Mouse (Mus musculus) embryonic facial prominence, embryonic 14.5 days (tissue): ENCODE measurements around the gene Lgi2. TPM values are rescaled to one million over a fixed set of nuclear protein-coding genes. Genes with fewer than 3 reads are reported as not detected.
A peak's percentile ranks its signal among the peaks of the same experiment; 100 is the strongest.

ENCODE experiments used
- ATAC-seq: fragments of 200-750 bp; cut with Nextera tagmentation; 2 replicates; pipeline ENCODE4 v1.8.0; 2017; ENCODE audit warnings: low read depth, moderate number of reproducible peaks, moderate TSS enrichment
- DNase-seq: peaks from one replicate; pipeline ENCODE4 v3.0.0-alpha.2; 2015; ENCODE audit warnings: low spot score
- H3K27ac ChIP-seq: fragments of 300-500 bp; sonication (generic); replicated peaks from 2 replicates; pipeline ENCODE4 v1.5.1; 2014; ENCODE audit warnings: low read depth, mild to moderate bottlenecking, low read length, moderate library complexity
- H3K27me3 ChIP-seq: fragments of 300-500 bp; sonication (generic); replicated peaks from 2 replicates; pipeline ENCODE4 v1.6.1; 2014; ENCODE audit warnings: low read length; ENCODE audit not compliant: control insufficient read depth, insufficient read depth
- H3K36me3 ChIP-seq: fragments of 300-500 bp; sonication (generic); 2 replicates; pipeline ENCODE4 v1.6.1; 2014; ENCODE audit warnings: low read length, mixed read lengths; ENCODE audit not compliant: control insufficient read depth, insufficient read depth
- H3K4me1 ChIP-seq: fragments of 300-500 bp; sonication (generic); 2 replicates; pipeline ENCODE4 v1.6.1; 2014; ENCODE audit warnings: antibody characterized with exemption, low read length; ENCODE audit not compliant: control insufficient read depth, insufficient read depth
- H3K4me2 ChIP-seq: fragments of 300-500 bp; sonication (generic); 2 replicates; pipeline ENCODE4 v1.6.1; 2014; ENCODE audit warnings: low read depth, mild to moderate bottlenecking, low read length, moderate library complexity, mixed read lengths
- H3K4me3 ChIP-seq: fragments of 300-500 bp; sonication (generic); 2 replicates; pipeline ENCODE4 v1.5.1; 2014; ENCODE audit warnings: low read depth, mild to moderate bottlenecking, low read length
- H3K9ac ChIP-seq: fragments of 300-500 bp; sonication (generic); 2 replicates; pipeline ENCODE4 v1.6.1; 2014; ENCODE audit warnings: low read depth, mild to moderate bottlenecking, low read length, moderate library complexity, mixed read lengths
- H3K9me3 ChIP-seq: fragments of 300-500 bp; sonication (generic); 2 replicates; pipeline ENCODE4 v1.6.1; 2016; ENCODE audit warnings: low read length; ENCODE audit not compliant: control insufficient read depth
- WGBS: fragments of 180-500 bp; shearing (Covaris S2); extraction: QIAGEN DNeasy Blood & Tissue Kit; methylation state at CpG from one replicate; pipeline ENCODE4 v1.1.7; 2014; 5-methylcytosine and 5-hydroxymethylcytosine counted together
- polyA plus RNA-seq: library from polyadenylated mRNA; unstranded; fragments of >200 nt; fragmentation: Nextera tagmentation; extraction: Ambion mirVana; gene quantifications from 2 replicates; pipeline ENCODE4 v1.2.1, GENCODE M21; 2014

Gene Lgi2
- polyA plus RNA-seq, 1 experiment from 2014 or later = 9.6 TPM

DNA sequence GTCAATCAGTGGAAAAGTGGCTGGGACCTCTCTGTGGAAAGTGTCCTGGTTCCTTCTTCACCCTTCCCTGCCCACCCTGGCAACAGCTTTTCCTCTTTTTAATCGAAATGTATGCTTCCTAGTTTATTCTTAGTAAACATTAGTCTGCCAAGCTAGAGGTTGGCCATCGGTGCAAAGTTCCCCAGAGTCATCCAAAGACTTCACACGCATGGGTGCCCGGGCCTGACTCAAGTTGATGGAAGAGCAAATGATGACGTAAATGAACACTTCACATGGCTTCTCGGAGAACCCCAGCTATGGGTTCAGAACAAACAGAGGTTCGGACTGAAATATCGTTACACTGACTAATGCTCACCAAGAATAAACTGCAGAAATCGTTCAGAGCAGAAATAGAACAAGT, 24.4 kb upstream of the Lgi2 start:
- ATAC-seq = no peak
- Histone ChIP-seq H3K4me3 (no peak overlapping the region), H3K9me3 (no peaks in the 10 kb centered on the region), H3K36me3 (no peaks in the 10 kb centered on the region), H3K27ac (no peak overlapping the region), H3K4me1 (no peaks in the 10 kb centered on the region), H3K27me3 (no peaks in the 10 kb centered on the region), H3K9ac (no peak overlapping the region), H3K4me2 (no peak overlapping the region)
- DNase-seq = no peak
- WGBS = 90% methylated on average over 9 of the region's 9 CpGs

DNA sequence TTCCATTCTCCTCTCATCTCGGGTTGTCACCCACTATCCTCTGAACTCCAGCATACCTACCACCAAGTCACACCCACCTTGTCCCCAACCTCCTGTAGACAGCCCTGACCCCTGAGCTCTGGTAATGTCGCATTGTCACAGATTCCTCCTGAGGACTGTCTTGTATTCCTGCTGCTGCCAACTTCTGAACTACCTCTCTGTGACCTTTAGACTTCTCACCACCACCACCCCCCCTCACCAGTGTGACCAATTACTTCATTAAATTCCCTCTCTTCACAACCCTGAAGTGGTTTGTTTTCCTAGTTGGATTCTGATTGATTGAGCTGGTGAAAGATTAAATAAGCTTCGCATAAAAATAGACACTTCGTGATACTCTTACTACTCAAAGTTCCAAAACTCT, 22.4 kb upstream of the Lgi2 start:
- no peak overlapping the region for H3K4me3 ChIP-seq
- DNase-seq (no peak), ATAC-seq (no peak)
- H3K27ac ChIP-seq = no peak overlapping the region
- H3K36me3 ChIP-seq = no peaks in the 10 kb centered on the region
- H3K4me1 ChIP-seq = no peaks in the 10 kb centered on the region
- no peaks in the 10 kb centered on the region for H3K9me3 ChIP-seq
- no peak overlapping the region for H3K9ac ChIP-seq
- 74% methylated on average over 4 of the region's 4 CpGs for WGBS
- H3K27me3 ChIP-seq = no peaks in the 10 kb centered on the region
- no peak overlapping the region for H3K4me2 ChIP-seq

GRCm38 (mm10) chr5:52587291-52587733, 21.1 kb upstream of the Lgi2 start:
- no peak overlapping the region for H3K27ac ChIP-seq
- H3K4me1 ChIP-seq = no peaks in the 10 kb centered on the region
- H3K9me3 ChIP-seq = no peaks in the 10 kb centered on the region
- no peak for DNase-seq
- no peak overlapping the region for H3K4me2 ChIP-seq
- H3K4me3 ChIP-seq = no peak overlapping the region
- H3K36me3 ChIP-seq = no peaks in the 10 kb centered on the region
- no peaks in the 10 kb centered on the region for H3K27me3 ChIP-seq
- no peak overlapping the region for H3K9ac ChIP-seq
- ATAC-seq = no peak
- 75% methylated on average over 9 of the region's 9 CpGs for WGBS

DNA sequence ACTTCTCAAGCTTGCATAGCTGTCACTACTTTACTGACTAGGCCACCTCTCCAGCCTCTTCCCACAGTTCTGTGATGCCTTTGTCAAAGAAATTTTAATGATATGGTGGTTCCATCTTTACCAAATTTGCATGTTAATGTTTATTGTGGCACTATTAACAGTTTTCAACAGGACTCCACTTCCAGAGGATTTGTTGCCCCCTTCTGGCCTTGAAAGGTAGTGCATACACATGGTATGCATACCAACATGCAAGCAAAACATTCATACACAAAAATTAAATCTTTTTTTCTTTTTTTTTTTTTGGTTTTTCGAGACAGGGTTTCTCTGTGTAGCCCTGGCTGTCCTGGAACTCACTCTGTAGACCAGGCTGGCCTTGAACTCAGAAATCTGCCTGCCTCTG, 6.3 kb upstream of the Lgi2 start:
- ATAC-seq = no peak
- WGBS = 69% methylated on average over 1 of the region's 1 CpGs
- DNase-seq = no peak
- Histone ChIP-seq H3K4me1 (no peaks in the 10 kb centered on the region), H3K4me3 (no peak overlapping the region), H3K27ac (no peak overlapping the region), H3K27me3 (no peaks in the 10 kb centered on the region), H3K9ac (no peak overlapping the region), H3K9me3 (peaks cover 34% of the 10 kb centered on the region), H3K4me2 (no peak overlapping the region), H3K36me3 (no peaks in the 10 kb centered on the region)

GRCm38 (mm10) chr5:52570746-52571145, 4.5 kb upstream of the Lgi2 start:
- H3K4me2 ChIP-seq = no peak overlapping the region
- H3K4me3 ChIP-seq = no peak overlapping the region
- H3K9ac ChIP-seq = no peak overlapping the region
- DNase-seq (no peak), ATAC-seq (no peak)
- H3K9me3 ChIP-seq = peaks cover 34% of the 10 kb centered on the region
- no peaks in the 10 kb centered on the region for H3K36me3 ChIP-seq
- no peaks in the 10 kb centered on the region for H3K27me3 ChIP-seq
- no peak overlapping the region for H3K27ac ChIP-seq
- 70% methylated on average over 6 of the region's 6 CpGs for WGBS
- H3K4me1 ChIP-seq = no peaks in the 10 kb centered on the region

DNA sequence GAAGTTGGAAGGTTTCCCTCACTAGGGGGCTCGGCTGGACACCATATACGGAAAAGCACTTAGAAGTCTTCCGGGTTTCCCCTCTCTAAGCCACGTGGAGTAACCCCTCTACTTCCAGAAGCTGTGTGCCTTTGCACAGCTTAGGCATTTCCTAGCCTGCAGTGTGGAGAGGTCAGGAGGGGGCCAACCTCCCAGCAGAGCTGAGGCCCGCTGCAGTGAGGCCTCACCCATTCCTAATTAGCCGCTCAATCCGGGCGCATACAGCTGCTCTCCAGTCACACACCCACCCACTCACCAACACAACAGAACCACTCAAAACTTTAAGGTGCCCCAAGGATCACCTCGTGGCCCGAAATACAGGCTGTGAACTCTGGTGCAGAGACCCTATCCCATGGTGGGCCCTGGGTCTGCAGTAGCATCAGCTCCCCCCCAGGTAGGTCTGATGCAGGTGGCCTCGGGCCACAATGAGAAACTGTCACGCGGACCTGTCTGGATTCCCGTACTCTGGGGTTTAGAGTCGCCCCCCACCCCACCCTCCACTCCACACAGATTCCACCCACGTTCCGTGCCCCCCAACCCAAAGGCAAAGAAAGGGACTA, 949 bp downstream of the Lgi2 start:
- Histone ChIP-seq H3K4me1 (peaks cover 8% of the 10 kb centered on the region), H3K4me2 (peak overlapping the region; percentile 95), H3K9me3 (peaks cover 12% of the 10 kb centered on the region), H3K27ac (no peak overlapping the region; the same call in 1 of the 2 replicates), H3K4me3 (peak overlapping the region; percentile 63), H3K36me3 (no peaks in the 10 kb centered on the region), H3K9ac (peak overlapping the region; percentile 74), H3K27me3 (peaks cover 5% of the 10 kb centered on the region; the same call in 1 of the 2 replicates)
- peak; percentile 41 for ATAC-seq
- peak; percentile 39 for DNase-seq
- under 1% methylated on average over 11 of the region's 17 CpGs for WGBS

- H3K27ac ChIP-seq = no peak overlapping the region
- no peak overlapping the region for H3K9ac ChIP-seq
- peak overlapping the region; percentile 63; the same call in 1 of the 2 replicates for H3K4me3 ChIP-seq
- H3K4me2 ChIP-seq = peak overlapping the region; percentile 95
- ATAC-seq = no peak; the same call in none of the 2 replicates
- DNase-seq = peak; percentile 66
- H3K4me1 ChIP-seq = peaks cover 8% of the 10 kb centered on the region
- peaks cover 12% of the 10 kb centered on the region for H3K9me3 ChIP-seq
- peaks cover 5% of the 10 kb centered on the region; the same call in 1 of the 2 replicates for H3K27me3 ChIP-seq
- 18% methylated on average over 3 of the region's 3 CpGs for WGBS
- H3K36me3 ChIP-seq = no peaks in the 10 kb centered on the region
Observed at GRCm38 (mm10) chr5:52564351-52564750, 1.9 kb downstream of the Lgi2 start.

DNA sequence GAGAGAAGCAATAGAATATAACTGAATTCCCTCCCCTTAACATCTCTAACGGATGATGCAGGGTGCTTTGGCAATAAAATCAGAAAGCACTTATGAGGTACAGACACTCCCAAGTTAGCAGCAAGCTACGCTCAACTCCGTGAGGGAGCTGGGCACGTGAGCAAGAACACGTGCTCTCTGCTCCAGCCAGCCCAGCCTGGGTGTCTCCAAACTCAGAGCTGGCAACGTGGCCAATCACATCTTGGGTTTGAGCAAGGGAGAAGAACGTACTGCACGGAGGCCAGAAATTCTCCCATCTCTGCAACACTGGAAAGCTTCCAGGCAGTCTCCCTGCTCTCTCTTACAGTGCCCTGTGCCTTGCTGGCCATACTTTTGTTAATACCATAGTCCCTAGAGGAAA, 6.0 kb downstream of the Lgi2 start:
- Histone ChIP-seq H3K4me3 (no peak overlapping the region), H3K9ac (no peak overlapping the region), H3K9me3 (no peaks in the 10 kb centered on the region), H3K36me3 (no peaks in the 10 kb centered on the region), H3K4me2 (no peak overlapping the region), H3K4me1 (peaks cover 8% of the 10 kb centered on the region), H3K27ac (no peak overlapping the region), H3K27me3 (peaks cover 5% of the 10 kb centered on the region; the same call in 1 of the 2 replicates)
- no peak for DNase-seq
- 76% methylated on average over 8 of the region's 8 CpGs for WGBS
- ATAC-seq = no peak

- H3K4me1 ChIP-seq = no peaks in the 10 kb centered on the region
- 61% methylated on average over 7 of the region's 7 CpGs for WGBS
- H3K36me3 ChIP-seq = no peaks in the 10 kb centered on the region
- no peaks in the 10 kb centered on the region for H3K9me3 ChIP-seq
- DNase-seq (no peak), ATAC-seq (no peak)
- H3K4me2 ChIP-seq = no peak overlapping the region
- H3K9ac ChIP-seq = no peak overlapping the region
- H3K4me3 ChIP-seq = no peak overlapping the region
- no peak overlapping the region for H3K27ac ChIP-seq
- H3K27me3 ChIP-seq = no peaks in the 10 kb centered on the region
Observed at GRCm38 (mm10) chr5:52555526-52555925, 10.7 kb downstream of the Lgi2 start.
